Mouse (Mus musculus) neural tube, embryonic 12.5 days (tissue): Measurements from ENCODE around the gene Tmem169. TPM values are rescaled to one million over a fixed set of nuclear protein-coding genes. Genes with fewer than 3 reads are reported as not detected.
A peak's percentile ranks its signal among the peaks of the same experiment; 100 is the strongest.

Source experiments
- ATAC-seq: fragments of 200-750 bp; cut with Nextera tagmentation; 2 replicates; pipeline ENCODE4 v1.8.0; 2017; ENCODE audit warnings: low read depth, mild to moderate bottlenecking, moderate TSS enrichment, moderate library complexity; ENCODE audit not compliant: low FRiP score
- H3K27ac ChIP-seq: fragments of 300-500 bp; sonication (generic); 2 replicates; pipeline ENCODE4 v1.5.1; 2016
- H3K27me3 ChIP-seq: fragments of 300-500 bp; sonication (generic); replicated peaks from 2 replicates; pipeline ENCODE4 v1.6.1; 2016; ENCODE audit warnings: mild to moderate bottlenecking
- H3K36me3 ChIP-seq: fragments of 300-500 bp; sonication (generic); 2 replicates; pipeline ENCODE4 v1.6.1; 2016; ENCODE audit warnings: mild to moderate bottlenecking
- H3K4me1 ChIP-seq: fragments of 300-500 bp; sonication (generic); 2 replicates; pipeline ENCODE4 v1.6.1; 2016
- H3K4me2 ChIP-seq: fragments of 300-500 bp; sonication (generic); replicated peaks from 2 replicates; pipeline ENCODE4 v1.6.1; 2016; ENCODE audit warnings: mild to moderate bottlenecking
- H3K4me3 ChIP-seq: fragments of 300-500 bp; sonication (generic); 2 replicates; pipeline ENCODE4 v1.5.1; 2016
- H3K9ac ChIP-seq: fragments of 300-500 bp; sonication (generic); 2 replicates; pipeline ENCODE4 v1.6.1; 2016; ENCODE audit warnings: mild to moderate bottlenecking
- H3K9me3 ChIP-seq: fragments of 300-500 bp; sonication (generic); 2 replicates; pipeline ENCODE4 v1.6.1; 2016; ENCODE audit warnings: mild to moderate bottlenecking
- WGBS: fragments of 180-500 bp; shearing (Covaris S2); methylation state at CpG from one replicate; pipeline ENCODE4 v1.1.7; 2016; 5-methylcytosine and 5-hydroxymethylcytosine counted together
- polyA plus RNA-seq: library from polyadenylated mRNA; unstranded; fragments of >200 nt; fragmentation: Nextera tagmentation; extraction: Ambion mirVana; gene quantifications from 2 replicates; pipeline ENCODE4 v1.2.1, GENCODE M21; 2016

The Tmem169 gene
- polyA plus RNA-seq, 1 experiment from 2014 or later, result 30.2 TPM

GRCm38 (mm10) chr1:72288527-72289150, 4.5 kb downstream of the Tmem169 start:
- Histone ChIP-seq H3K4me3 (no peak overlapping the region), H3K9ac (no peak overlapping the region), H3K27me3 (no peaks in the 10 kb centered on the region), H3K4me2 (no peak overlapping the region), H3K9me3 (no peaks in the 10 kb centered on the region), H3K36me3 (no peaks in the 10 kb centered on the region), H3K4me1 (peaks cover 21% of the 10 kb centered on the region), H3K27ac (no peak overlapping the region)
- ATAC-seq, result no peak
- WGBS, result 86% methylated on average over 4 of the region's 4 CpGs

- H3K4me1 ChIP-seq, result peaks cover 14% of the 10 kb centered on the region
- ATAC-seq, result no peak
- no peak overlapping the region for H3K9ac ChIP-seq
- H3K27ac ChIP-seq, result no peak overlapping the region
- H3K4me2 ChIP-seq, result no peak overlapping the region
- H3K9me3 ChIP-seq, result no peaks in the 10 kb centered on the region
- H3K4me3 ChIP-seq, result no peak overlapping the region
- no peaks in the 10 kb centered on the region for H3K27me3 ChIP-seq
- no peaks in the 10 kb centered on the region for H3K36me3 ChIP-seq
- WGBS, result 93% methylated on average over 4 of the region's 4 CpGs
Observed at GRCm38 (mm10) chr1:72290896-72291295, 6.7 kb downstream of the Tmem169 start.

GRCm38 (mm10) chr1:72291421-72291820, 7.3 kb downstream of the Tmem169 start:
- WGBS, result 94% methylated on average over 4 of the region's 4 CpGs

GRCm38 (mm10) chr1:72291925-72292324, 7.8 kb downstream of the Tmem169 start:
- peaks cover 6% of the 10 kb centered on the region; the same call in 1 of the 2 replicates for H3K4me1 ChIP-seq
- H3K36me3 ChIP-seq, result no peaks in the 10 kb centered on the region
- WGBS, result 89% methylated on average over 2 of the region's 2 CpGs
- H3K27me3 ChIP-seq, result no peaks in the 10 kb centered on the region
- ATAC-seq, result no peak
- H3K9me3 ChIP-seq, result no peaks in the 10 kb centered on the region
- no peak overlapping the region for H3K4me3 ChIP-seq
- H3K27ac ChIP-seq, result no peak overlapping the region
- no peak overlapping the region for H3K4me2 ChIP-seq
- H3K9ac ChIP-seq, result no peak overlapping the region

More at GRCm38 (mm10) chr1:72291421-72291820, 7.3 kb downstream of the Tmem169 start:
- no peak overlapping the region for H3K9ac ChIP-seq
- no peaks in the 10 kb centered on the region for H3K36me3 ChIP-seq
- no peak overlapping the region for H3K4me3 ChIP-seq
- H3K9me3 ChIP-seq, result no peaks in the 10 kb centered on the region
- peaks cover 11% of the 10 kb centered on the region for H3K4me1 ChIP-seq
- no peak for ATAC-seq
- no peak overlapping the region for H3K4me2 ChIP-seq
- no peak overlapping the region for H3K27ac ChIP-seq
- no peaks in the 10 kb centered on the region for H3K27me3 ChIP-seq

GRCm38 (mm10) chr1:72293869-72294663, 9.9 kb downstream of the Tmem169 start:
- H3K9me3 ChIP-seq, result no peaks in the 10 kb centered on the region
- no peak overlapping the region for H3K4me2 ChIP-seq
- H3K36me3 ChIP-seq, result no peaks in the 10 kb centered on the region
- H3K27me3 ChIP-seq, result no peaks in the 10 kb centered on the region
- ATAC-seq, result no peak
- WGBS, result 70% methylated on average over 4 of the region's 4 CpGs
- no peak overlapping the region for H3K27ac ChIP-seq
- H3K4me1 ChIP-seq, result no peaks in the 10 kb centered on the region
- H3K9ac ChIP-seq, result no peak overlapping the region
- H3K4me3 ChIP-seq, result no peak overlapping the region

- Histone ChIP-seq H3K27ac (no peak overlapping the region), H3K9ac (no peak overlapping the region), H3K27me3 (no peaks in the 10 kb centered on the region), H3K36me3 (peaks cover 3% of the 10 kb centered on the region), H3K9me3 (no peaks in the 10 kb centered on the region), H3K4me1 (no peaks in the 10 kb centered on the region), H3K4me3 (no peak overlapping the region), H3K4me2 (no peak overlapping the region)
- WGBS, result 92% methylated on average over 8 of the region's 8 CpGs
- no peak for ATAC-seq
Observed at GRCm38 (mm10) chr1:72295746-72296145, 11.6 kb downstream of the Tmem169 start.

GRCm38 (mm10) chr1:72301845-72302244, 17.7 kb downstream of the Tmem169 start:
- Histone ChIP-seq H3K27ac (no peak overlapping the region), H3K4me3 (no peak overlapping the region), H3K27me3 (no peaks in the 10 kb centered on the region), H3K4me1 (no peaks in the 10 kb centered on the region), H3K4me2 (no peak overlapping the region), H3K9ac (no peak overlapping the region), H3K9me3 (no peaks in the 10 kb centered on the region), H3K36me3 (peaks cover 7% of the 10 kb centered on the region)
- WGBS, result 93% methylated on average over 1 of the region's 1 CpGs
- ATAC-seq, result no peak

GRCm38 (mm10) chr1:72306241-72306640, 22.1 kb downstream of the Tmem169 start:
- Histone ChIP-seq H3K27ac (no peak overlapping the region), H3K4me1 (peaks cover 12% of the 10 kb centered on the region; the same call in 1 of the 2 replicates), H3K9ac (no peak overlapping the region), H3K9me3 (no peaks in the 10 kb centered on the region), H3K4me2 (peak overlapping the region; percentile 60; the same call in 1 of the 2 replicates), H3K4me3 (no peak overlapping the region), H3K36me3 (no peaks in the 10 kb centered on the region), H3K27me3 (no peaks in the 10 kb centered on the region)
- ATAC-seq, result no peak
- WGBS, result 46% methylated on average over 3 of the region's 3 CpGs

GRCm38 (mm10) chr1:72306679-72307181, 22.6 kb downstream of the Tmem169 start:
- Histone ChIP-seq H3K27ac (peak overlapping the region; percentile 23; the same call in 1 of the 2 replicates), H3K4me2 (peak overlapping the region; percentile 60), H3K9ac (0 out of 2 replicates have a peak overlapping the region, but pooled peaks have one; percentile 21), H3K27me3 (no peaks in the 10 kb centered on the region), H3K4me3 (peak overlapping the region; percentile 54; the same call in 1 of the 2 replicates), H3K4me1 (peaks cover 12% of the 10 kb centered on the region; the same call in 1 of the 2 replicates), H3K9me3 (no peaks in the 10 kb centered on the region), H3K36me3 (no peaks in the 10 kb centered on the region)
- peak; percentile 80 for ATAC-seq
- 2% methylated on average over 11 of the region's 11 CpGs for WGBS

- Histone ChIP-seq H3K27me3 (no peaks in the 10 kb centered on the region), H3K4me3 (peak within 1 kb of the TSS; percentile 54), H3K4me1 (peaks cover 12% of the 10 kb centered on the region; the same call in 1 of the 2 replicates), H3K36me3 (peaks cover under 1% of the 10 kb centered on the region; the same call in 1 of the 2 replicates), H3K4me2 (peak within 1 kb of the TSS; percentile 60), H3K9me3 (no peaks in the 10 kb centered on the region), H3K27ac (peak within 1 kb of the TSS; percentile 23; the same call in 1 of the 2 replicates), H3K9ac (peak within 1 kb of the TSS; percentile 65)
- under 1% methylated on average over 21 of the region's 21 CpGs for WGBS
- ATAC-seq, result peak; percentile 98
Observed at GRCm38 (mm10) chr1:72307317-72307798, 23.2 kb downstream of the Tmem169 start, which contains the start of gene Xrcc5. Xrcc5 (plus strand) TSS chr1:72307421.

GRCm38 (mm10) chr1:72308919-72309318, 24.8 kb downstream of the Tmem169 start:
- Histone ChIP-seq H3K4me1 (peaks cover 12% of the 10 kb centered on the region; the same call in 1 of the 2 replicates), H3K4me2 (0 out of 2 replicates have a peak overlapping the region, but pooled peaks have one; percentile 60), H3K36me3 (peaks cover 3% of the 10 kb centered on the region; the same call in 1 of the 2 replicates), H3K9me3 (no peaks in the 10 kb centered on the region), H3K27ac (no peak overlapping the region), H3K27me3 (no peaks in the 10 kb centered on the region), H3K4me3 (no peak overlapping the region), H3K9ac (no peak overlapping the region)
- no peak for ATAC-seq
- WGBS, result 71% methylated on average over 4 of the region's 4 CpGs
